Mouse (Mus musculus) c-Kit-positive CD71-positive TER-119-negative erythroid progenitor cells, embryonic 14.5 days (primary cell): ENCODE results near the gene Fam189a1.

Experiments
- DNase-seq: peaks from one replicate; pipeline ENCODE4 v3.0.0-alpha.2; 2013; ENCODE audit warnings: low read depth

The Fam189a1 gene

GRCm38 (mm10) chr7:64728181-64728591 is 428.2 kb downstream of the Fam189a1 start:
- no peak for DNase-seq

GRCm38 (mm10) chr7:64725967-64726695 is 430.2 kb downstream of the Fam189a1 start:
- no peak for DNase-seq

- no peak for DNase-seq
These were observed 432.0 kb downstream of the Fam189a1 start for GRCm38 (mm10) chr7:64724409-64724808.

GRCm38 (mm10) chr7:64723313-64723712 is 433.1 kb downstream of the Fam189a1 start:
- no peak for DNase-seq

GRCm38 (mm10) chr7:64716286-64716685 is 440.1 kb downstream of the Fam189a1 start:
- no peak for DNase-seq

DNA sequence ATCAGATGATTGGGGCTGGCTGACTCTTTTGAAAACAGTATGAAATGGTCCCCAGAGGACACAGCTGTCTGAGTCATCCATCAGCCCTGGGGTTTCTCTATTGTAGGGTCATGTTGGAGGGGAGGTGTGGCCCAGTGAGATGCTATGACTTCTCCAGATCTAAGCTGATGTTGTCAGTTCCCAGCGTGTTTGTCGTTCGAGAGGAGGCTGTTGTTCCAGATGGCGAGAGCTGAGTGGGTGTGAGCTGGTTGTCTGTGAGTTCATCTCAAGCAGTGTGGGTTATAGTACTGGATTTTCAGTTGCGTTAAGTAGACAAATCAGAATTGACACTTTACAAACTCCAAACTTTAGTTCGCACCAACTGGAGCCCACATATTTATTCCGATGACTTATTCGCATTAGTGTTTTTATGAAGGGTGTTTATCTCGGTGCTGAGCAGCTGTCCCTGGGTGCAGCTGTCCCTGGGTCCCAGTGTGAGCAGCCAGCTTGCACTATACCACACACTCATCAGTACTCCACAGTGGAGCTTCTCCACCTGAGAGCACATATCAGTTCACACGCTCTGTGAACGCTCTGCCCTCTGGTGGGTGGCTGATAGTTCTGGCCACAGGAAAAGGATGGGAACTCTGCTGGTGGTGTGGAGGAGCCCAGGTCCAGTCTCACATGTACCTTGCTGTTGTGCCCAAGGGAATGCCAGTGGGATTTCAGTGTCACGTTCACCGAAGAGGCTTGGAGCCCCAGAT is 446.7 kb downstream of the Fam189a1 start:
- no peak for DNase-seq

GRCm38 (mm10) chr7:64708176-64708575 is 448.2 kb downstream of the Fam189a1 start:
- DNase-seq = no peak
